Mouse (Mus musculus): Measurements from ENCODE around the gene Bcl2l11.

DNA sequence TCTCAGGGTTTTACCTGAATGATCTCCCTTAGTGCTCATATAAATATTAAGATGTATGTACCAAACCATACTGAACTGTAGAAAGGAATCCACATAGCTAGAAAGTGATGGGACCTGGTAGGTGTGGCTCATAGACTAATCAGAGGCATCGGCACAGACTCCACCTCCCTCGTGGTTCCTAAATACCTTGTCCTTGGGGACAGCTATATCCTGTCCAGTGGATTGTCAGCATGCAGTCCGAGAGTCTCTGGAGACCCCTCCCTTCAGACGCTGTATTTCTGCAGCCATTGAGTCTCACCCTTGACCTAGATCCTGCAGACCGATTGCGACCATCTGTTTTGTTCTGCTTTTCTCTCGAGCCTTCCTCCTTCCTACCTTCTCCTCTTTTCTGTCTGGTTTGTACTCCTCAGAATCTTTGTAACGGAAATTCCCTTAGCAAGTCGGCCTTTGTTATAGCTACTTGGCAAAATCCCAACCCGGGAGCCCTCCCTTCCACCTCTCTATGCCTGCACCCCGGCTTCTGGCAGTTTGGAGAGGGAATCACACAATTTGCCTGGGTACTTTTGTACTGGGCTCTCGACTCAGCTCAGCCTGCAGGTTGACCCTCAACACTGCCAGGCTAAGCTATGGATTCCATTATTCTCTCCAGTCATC, 50.7 kb downstream of the Bcl2l11 start:
- TF ChIP-seq CTCF (IDR thresholded peaks at IDR 0.05; ENCODE audit: control insufficient read depth, insufficient read depth, low read length) (no peak), POLR2A (IDR thresholded peaks at IDR 0.05; ENCODE audit: borderline replicate concordance, control insufficient read depth, low read depth, low read length) (no peak)

Measured in bone marrow, adult 2 months (tissue).